Mouse (Mus musculus) bone marrow macrophage, adult 2 months (primary cell): ENCODE data around the gene Timm50.

Experiments used
- CTCF ChIP-seq: IDR thresholded peaks from 2 replicates; pipeline ENCODE4 v1.5.1; 2012; ENCODE audit warnings: low read depth, mild to moderate bottlenecking, low read length, moderate library complexity
- POLR2A ChIP-seq: IDR thresholded peaks from 2 replicates; pipeline ENCODE4 v1.6.1; 2012; ENCODE audit warnings: mild to moderate bottlenecking, low read depth, low read length, borderline replicate concordance

DNA sequence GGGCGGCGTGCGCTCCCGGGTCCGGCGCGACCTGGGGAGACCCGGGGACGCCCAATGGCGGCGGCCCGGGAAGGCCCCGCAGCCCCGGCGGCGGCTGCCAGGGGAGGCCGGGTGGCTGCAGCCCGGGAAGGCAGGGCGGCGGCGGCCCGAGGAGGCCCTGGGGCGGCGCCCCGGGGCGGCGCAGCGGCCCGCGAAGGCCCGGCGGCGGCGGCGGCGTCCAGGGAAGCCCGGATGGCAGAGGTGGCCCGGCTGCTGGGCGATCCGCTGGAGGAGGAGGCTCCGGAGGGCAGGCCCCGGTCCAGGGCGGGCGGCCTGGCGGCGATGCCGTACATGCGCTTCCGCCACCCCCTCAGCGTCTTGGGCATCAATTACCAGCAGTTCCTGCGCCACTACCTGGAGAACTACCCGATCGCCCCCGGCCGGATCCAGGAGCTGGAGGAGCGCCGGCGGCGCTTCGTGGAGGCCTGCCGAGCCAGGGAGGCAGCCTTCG lies 43.8 kb downstream of the Timm50 start:
- no peak for TF ChIP-seq POLR2A
- no peak for TF ChIP-seq CTCF
